Mouse (Mus musculus) heart, embryonic 15.5 days (tissue): ENCODE data around the gene Rassf5. TPM values are rescaled to one million over a fixed set of nuclear protein-coding genes. Genes with fewer than 3 reads are reported as not detected.

Experiments used
- polyA plus RNA-seq: library from polyadenylated mRNA; unstranded; fragments of >200 nt; fragmentation: Nextera tagmentation; extraction: Ambion mirVana; gene quantifications from 2 replicates; pipeline ENCODE4 v1.2.1, GENCODE M21; 2015

Gene Rassf5
- polyA plus RNA-seq, 1 experiment from 2014 or later = 11.0 TPM

Other genes starting within 250 kb of the Rassf5 start
- 0.42 TPM in 1 of 2 replicates, not detected in the other for gene Il10, start 225.4 kb downstream of the Rassf5 start, polyA plus RNA-seq
- gene Mapkapk2, start 147.4 kb downstream of the Rassf5 start, polyA plus RNA-seq = 57.5 and 69.4 TPM in 2 replicates
- gene Dyrk3, start 106.9 kb downstream of the Rassf5 start, polyA plus RNA-seq = 1.7 and 2.5 TPM in 2 replicates
- gene Eif2d, start 92.1 kb downstream of the Rassf5 start, polyA plus RNA-seq = 41.2 and 47.9 TPM in 2 replicates
- 2.4 and 4.8 TPM in 2 replicates for gene Ikbke, start 34.3 kb upstream of the Rassf5 start, polyA plus RNA-seq